ENCODE assay signal across 9 mouse cellular contexts in the genomic region with DNA sequence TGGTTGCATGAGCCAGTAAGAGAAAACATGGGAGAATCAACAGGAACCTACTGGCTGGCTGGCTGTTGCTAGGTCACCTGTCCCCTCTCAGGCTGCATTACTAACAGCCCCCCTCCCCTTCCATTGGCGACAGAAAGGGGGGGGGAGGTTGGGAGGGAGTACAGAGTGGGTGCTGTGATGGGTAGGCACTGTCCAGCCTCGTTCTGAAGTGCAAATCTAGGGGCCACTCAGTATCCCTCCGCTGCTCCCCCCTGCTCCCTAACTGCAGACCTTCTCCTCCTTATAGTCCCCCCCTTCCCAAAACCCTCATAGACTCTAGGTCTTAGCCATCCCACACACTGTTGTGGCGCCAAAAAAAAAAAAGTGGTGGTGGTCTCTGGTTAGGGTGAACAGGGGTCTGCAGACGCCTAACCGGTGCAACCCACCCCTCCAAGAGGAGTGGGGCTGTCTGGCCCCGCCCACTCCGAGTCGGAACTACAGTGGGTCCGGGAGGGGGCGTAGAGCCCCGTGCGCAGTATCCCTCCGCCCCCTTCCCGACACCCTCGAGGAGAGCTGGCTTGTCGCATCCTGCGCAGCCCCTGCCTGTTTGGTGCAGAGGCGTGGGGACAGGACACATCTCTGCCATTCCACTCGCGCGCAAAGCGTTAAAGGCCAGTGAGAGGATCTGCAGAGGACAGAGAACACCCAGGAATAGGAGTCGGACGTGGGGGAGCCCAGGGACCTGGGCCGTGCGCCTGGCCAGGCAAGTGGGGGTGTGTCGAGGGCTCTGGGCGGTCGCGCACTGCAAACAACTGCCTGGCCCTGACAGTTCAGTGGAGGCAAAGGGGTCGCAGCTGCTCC. TPM values are rescaled to one million over a fixed set of nuclear protein-coding genes. Genes with fewer than 3 reads are reported as not detected.
DNase-seq lines count a peak whose midpoint lies in the region; ATAC-seq and TF ChIP-seq lines count a peak whose summit lies in the region.
"Not testable (repeated sequence)": the region's sequence is repeated elsewhere in the genome, so short reads cannot be mapped to it uniquely, and the experiment has no call there.
"Had no signal": no experiment of that assay in that cellular context is flagged by ENCODE, and none has a peak within 500 bp of the region (broad histone marks: within the 10 kb centered on the region; RNA-seq: fewer than 3 reads in every experiment).

A gene (plus strand): TSS at position 514 of the 840 bp plus-strand sequence.

- not testable (repeated sequence) for H3K79me2 ChIP-seq in liver, adult 2 months (ENCODE audit: control insufficient read depth, insufficient read depth, low read length)

- H3K27ac ChIP-seq in forebrain, embryonic 16.5 days (ENCODE audit: low read length) = peak within 1 kb of the TSS; percentile 33; the same call in 1 of the 2 replicates
- H3K27ac ChIP-seq in liver, adult 2 months (replicated peaks; ENCODE audit: insufficient read depth, low read depth, low read length); stomach, embryonic 16.5 days (ENCODE audit: low read length): not testable (repeated sequence)
- H3K27ac ChIP-seq in midbrain, postnatal 0 days (ENCODE audit: low read depth, low read length) = peak within 1 kb of the TSS; percentile 84

- H3K9ac ChIP-seq in forebrain, embryonic 16.5 days (replicated peaks; ENCODE audit: low read depth, low read length) = peak within 1 kb of the TSS; percentile 62
- not testable (repeated sequence) for H3K9ac ChIP-seq in liver, adult 2 months (ENCODE audit: low read depth, low read length)
- H3K9ac ChIP-seq in midbrain, postnatal 0 days (replicated peaks; ENCODE audit: low read length, poor library complexity, severe bottlenecking) = peak within 1 kb of the TSS; percentile 73
- H3K9ac ChIP-seq in stomach, embryonic 16.5 days (ENCODE audit: low read length) = peak within 1 kb of the TSS; percentile 66

- not testable (repeated sequence) for H3K36me3 ChIP-seq in forebrain, embryonic 16.5 days (ENCODE audit: control insufficient read depth, insufficient read depth); liver, adult 2 months (ENCODE audit: control insufficient read depth, insufficient read depth, low read length); midbrain, postnatal 0 days (ENCODE audit: insufficient read depth, low read length); stomach, embryonic 16.5 days (ENCODE audit: control insufficient read depth, insufficient read depth, low read length)

- H3K9me3 ChIP-seq in forebrain, embryonic 16.5 days (ENCODE audit: control insufficient read depth, low read length); midbrain, postnatal 0 days (ENCODE audit: low read length); stomach, embryonic 16.5 days (replicated peaks; ENCODE audit: control insufficient read depth, low read length): not testable (repeated sequence)

- not testable (repeated sequence) for H3K27me3 ChIP-seq in forebrain, embryonic 16.5 days (replicated peaks; ENCODE audit: control insufficient read depth, insufficient read depth, low read length); liver, adult 2 months (ENCODE audit: control insufficient read depth, insufficient read depth, low read length); midbrain, postnatal 0 days (ENCODE audit: insufficient read depth, low read length); stomach, embryonic 16.5 days (ENCODE audit: control insufficient read depth, insufficient read depth, low read length)

- WGBS in forebrain, embryonic 16.5 days = 29% methylated on average over 20 of the region's 32 CpGs
- WGBS in liver, adult 2 months = 6% methylated on average over 28 of the region's 32 CpGs
- 23% methylated on average over 24 of the region's 32 CpGs for WGBS in midbrain, postnatal 0 days
- WGBS in stomach, embryonic 16.5 days = 11% methylated on average over 20 of the region's 32 CpGs

- not testable (repeated sequence) for TF ChIP-seq POLR2A in liver, adult 2 months (IDR thresholded peaks at IDR 0.05; ENCODE audit: extremely low read depth, insufficient read depth, low read length)

- intact Hi-C loops in heart, postnatal 14 days (cut with DNase I) = not testable (repeated sequence)

- peak; percentile 43 for DNase-seq in ES-CJ7 (ENCODE audit: low read depth, low spot score)
- peak; percentile 56 for DNase-seq in cerebellum, adult 8-10 months
- DNase-seq in heart, postnatal 14 days = peak; percentile 3 to 15
- DNase-seq in kidney, postnatal 25 days = peak; percentile 1 to 43
- DNase-seq in liver, adult 2 months (ENCODE audit: extremely low read depth, low read depth, low spot score) = not testable (repeated sequence)
- DNase-seq in midbrain, postnatal 0 days (ENCODE audit: low spot score) = peak; percentile 82

- H3K4me2 ChIP-seq in forebrain, embryonic 16.5 days (ENCODE audit: low read length) = peak within 1 kb of the TSS; percentile 61
- H3K4me2 ChIP-seq in midbrain, postnatal 0 days (ENCODE audit: low read depth, low read length, poor library complexity, severe bottlenecking) = peak within 1 kb of the TSS; percentile 49
- peak within 1 kb of the TSS; percentile 55 for H3K4me2 ChIP-seq in stomach, embryonic 16.5 days (ENCODE audit: low read depth, low read length)

- H3K4me3 ChIP-seq in forebrain, embryonic 16.5 days (replicated peaks; ENCODE audit: low read length) = peak within 1 kb of the TSS; percentile 59
- H3K4me3 ChIP-seq in liver, adult 2 months (ENCODE audit: insufficient read depth, low read depth, low read length) = peak within 1 kb of the TSS; percentile 49; the same call in 1 of the 2 replicates
- peak within 1 kb of the TSS; percentile 48 for H3K4me3 ChIP-seq in midbrain, postnatal 0 days (ENCODE audit: low read depth, low read length)
- peak within 1 kb of the TSS; percentile 48 for H3K4me3 ChIP-seq in stomach, embryonic 16.5 days (replicated peaks; ENCODE audit: low read length)

- not testable (repeated sequence) for H3K4me1 ChIP-seq in forebrain, embryonic 16.5 days (replicated peaks; ENCODE audit: control insufficient read depth, insufficient read depth, low read length); liver, adult 2 months (ENCODE audit: control insufficient read depth, insufficient read depth, low read length); midbrain, postnatal 0 days (ENCODE audit: insufficient read depth, low read length); stomach, embryonic 16.5 days (ENCODE audit: control insufficient read depth, insufficient read depth, low read length)

- peak; percentile 91 for ATAC-seq in forebrain, embryonic 16.5 days
- ATAC-seq in midbrain, postnatal 0 days (ENCODE audit: low FRiP score) = peak; percentile 91
- ATAC-seq in stomach, embryonic 16.5 days (ENCODE audit: insufficient read depth, low FRiP score) = peak; percentile 89; the same call in 1 of the 2 replicates

- TF ChIP-seq CTCF in liver, adult 2 months (IDR thresholded peaks at IDR 0.05; ENCODE audit: low read depth, low read length); midbrain, postnatal 0 days (IDR thresholded peaks at IDR 0.05): not testable (repeated sequence)

RNA-seq across cellular contexts. Expression of the gene that starts here (rescaled TPM):
- polyA plus RNA-seq in forebrain, embryonic 16.5 days (2015; fragmentation: Nextera tagmentation; extraction: Ambion mirVana) = 107 and 144 TPM in 2 replicates
- total RNA-seq in heart, postnatal 14 days (2021) = 1 to 10 TPM; 2.9 TPM
- total RNA-seq in liver, adult 2 months (2014; rRNA removed) = 0.09 and 0.34 TPM in 2 replicates
- polyA plus RNA-seq in liver, adult 2 months (2012; rRNA removed) = 0.16 and 0.17 TPM in 2 replicates
- total RNA-seq in midbrain, postnatal 0 days (2014; rRNA removed) = 198 and 252 TPM in 2 replicates
- 285 and 291 TPM in 2 replicates for polyA plus RNA-seq in midbrain, postnatal 0 days (2015; fragmentation: Nextera tagmentation; extraction: Ambion mirVana)
- 20.1 and 21.0 TPM in 2 replicates for polyA plus RNA-seq in stomach, embryonic 16.5 days (2015; fragmentation: Nextera tagmentation; extraction: Ambion mirVana)
- polyA plus RNA-seq: C2C12 had no signal

Comparison
In these comparisons a context has a peak if more than half of its experiments do, and no peak if none do; other contexts are left out.
1. RNA of the gene that starts here (total RNA-seq): 198 to 252 TPM in midbrain, postnatal 0 days; 2.9 TPM in heart, postnatal 14 days and 0.09 to 0.34 TPM in liver, adult 2 months; every median in the first group is over 10 times any median in the second.
2. RNA of the gene that starts here (polyA plus RNA-seq): 285 to 291 TPM in midbrain, postnatal 0 days, 107 to 144 TPM in forebrain, embryonic 16.5 days and 20.1 to 21.0 TPM in stomach, embryonic 16.5 days; 0.16 to 0.17 TPM in liver, adult 2 months; every median in the first group is over 10 times any median in the second.
3. Peak in every context shown above with its lines, with median percentiles within 50 percentile points of each other: ATAC-seq, H3K4me2 ChIP-seq and H3K4me3 ChIP-seq.